Mouse (Mus musculus): ENCODE measurements around the gene Icam4. TPM values are rescaled to one million over a fixed set of nuclear protein-coding genes. Genes with fewer than 3 reads are reported as not detected.

The Icam4 gene
- polyA plus RNA-seq, 1 experiment from 2014 or later: 146 TPM

DNA sequence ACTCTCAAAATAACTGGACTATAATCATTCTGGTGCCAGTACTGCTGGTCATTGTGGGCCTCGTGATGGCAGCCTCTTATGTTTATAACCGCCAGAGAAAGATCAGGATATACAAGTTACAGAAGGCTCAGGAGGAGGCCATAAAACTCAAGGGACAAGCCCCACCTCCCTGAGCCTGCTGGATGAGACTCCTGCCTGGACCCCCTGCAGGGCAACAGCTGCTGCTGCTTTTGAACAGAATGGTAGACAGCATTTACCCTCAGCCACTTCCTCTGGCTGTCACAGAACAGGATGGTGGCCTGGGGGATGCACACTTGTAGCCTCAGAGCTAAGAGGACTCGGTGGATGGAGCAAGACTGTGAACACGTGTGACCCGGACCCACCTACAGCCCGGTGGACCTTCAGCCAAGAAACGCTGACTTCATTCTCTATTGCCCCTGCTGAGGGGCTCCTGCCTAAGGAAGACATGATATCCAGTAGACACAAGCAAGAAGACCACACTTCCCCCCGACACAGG is 1.3 kb upstream of the Icam4 start:
- DNase-seq (ENCODE audit: low spot score): no peak
- ATAC-seq (replicated peaks; ENCODE audit: low FRiP score): no peak
- WGBS: 61% methylated on average over 8 of the region's 8 CpGs
- Histone ChIP-seq H3K4me2 (no peak overlapping the region), H3K9me3 (ENCODE audit: control insufficient read depth, low read length) (no peaks in the 10 kb centered on the region), H3K4me1 (replicated peaks; ENCODE audit: control insufficient read depth, insufficient read depth, low read length) (peaks cover 39% of the 10 kb centered on the region), H3K9ac (ENCODE audit: low read depth, low read length) (peak overlapping the region; percentile 13; the same call in 1 of the 2 replicates), H3K4me3 (ENCODE audit: low read depth, low read length) (no peak overlapping the region), H3K27me3 (replicated peaks; ENCODE audit: control insufficient read depth, insufficient read depth, low read length) (peaks cover 14% of the 10 kb centered on the region), H3K27ac (ENCODE audit: low read depth, low read length) (peak overlapping the region; percentile 86), H3K36me3 (ENCODE audit: control insufficient read depth, insufficient read depth, low read length) (no peaks in the 10 kb centered on the region)

DNA sequence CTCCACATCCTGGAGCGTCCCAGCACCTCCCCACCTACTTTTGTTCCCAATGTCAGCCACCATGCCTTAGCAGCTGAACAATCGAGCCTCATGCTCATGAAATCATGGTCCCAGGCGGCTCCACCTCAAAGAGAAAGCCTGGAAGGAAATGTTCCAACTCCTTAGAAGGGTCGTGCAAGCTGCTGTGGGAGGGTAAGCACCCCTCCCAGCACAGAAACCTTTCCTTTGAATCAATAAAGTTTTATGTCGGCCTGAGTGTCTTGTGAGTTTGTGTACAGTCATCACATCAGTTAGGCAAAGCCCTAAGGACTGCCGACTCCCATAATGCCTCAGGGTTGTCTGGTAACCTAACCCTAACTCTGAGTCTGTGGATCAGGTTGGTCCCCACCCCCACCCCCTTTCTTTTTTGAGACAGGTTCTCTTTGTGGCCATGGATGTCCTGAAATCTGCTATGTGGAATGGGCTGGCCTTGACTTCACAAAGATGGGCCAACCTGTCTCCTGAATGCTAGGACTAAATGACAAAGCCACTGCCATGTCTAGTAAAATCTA is 538 bp upstream of the Icam4 start:
- peaks cover 22% of the 10 kb centered on the region for H3K27me3 ChIP-seq (replicated peaks; ENCODE audit: control insufficient read depth, insufficient read depth, low read length)
- H3K4me1 ChIP-seq (replicated peaks; ENCODE audit: control insufficient read depth, insufficient read depth, low read length): peaks cover 43% of the 10 kb centered on the region
- WGBS: 61% methylated on average over 6 of the region's 6 CpGs
- peak overlapping the region; percentile 100 for H3K4me2 ChIP-seq
- H3K36me3 ChIP-seq (ENCODE audit: control insufficient read depth, insufficient read depth, low read length): no peaks in the 10 kb centered on the region
- DNase-seq (ENCODE audit: low spot score): no peak
- H3K4me3 ChIP-seq (ENCODE audit: low read depth, low read length): 0 out of 2 replicates have a peak overlapping the region, but pooled peaks have one; percentile 65
- peak overlapping the region; percentile 86 for H3K27ac ChIP-seq (ENCODE audit: low read depth, low read length)
- H3K9ac ChIP-seq (ENCODE audit: low read depth, low read length): peak overlapping the region; percentile 51
- no peaks in the 10 kb centered on the region for H3K9me3 ChIP-seq (ENCODE audit: control insufficient read depth, low read length)
- no peak for ATAC-seq (replicated peaks; ENCODE audit: low FRiP score)

GRCm38 (mm10) chr9:21030055-21030600 is 955 bp downstream of the Icam4 start:
- ATAC-seq (replicated peaks; ENCODE audit: low FRiP score) (no peak), DNase-seq (ENCODE audit: low spot score) (no peak)
- Histone ChIP-seq H3K4me2 (peak overlapping the region; percentile 100), H3K4me1 (replicated peaks; ENCODE audit: control insufficient read depth, insufficient read depth, low read length) (peaks cover 46% of the 10 kb centered on the region), H3K9me3 (ENCODE audit: control insufficient read depth, low read length) (no peaks in the 10 kb centered on the region), H3K9ac (ENCODE audit: low read depth, low read length) (peak overlapping the region; percentile 68), H3K27me3 (replicated peaks; ENCODE audit: control insufficient read depth, insufficient read depth, low read length) (peaks cover 35% of the 10 kb centered on the region), H3K27ac (ENCODE audit: low read depth, low read length) (peak overlapping the region; percentile 86), H3K4me3 (ENCODE audit: low read depth, low read length) (peak overlapping the region; percentile 65), H3K36me3 (ENCODE audit: control insufficient read depth, insufficient read depth, low read length) (no peaks in the 10 kb centered on the region)
- 13% methylated on average over 22 of the region's 22 CpGs for WGBS

DNA sequence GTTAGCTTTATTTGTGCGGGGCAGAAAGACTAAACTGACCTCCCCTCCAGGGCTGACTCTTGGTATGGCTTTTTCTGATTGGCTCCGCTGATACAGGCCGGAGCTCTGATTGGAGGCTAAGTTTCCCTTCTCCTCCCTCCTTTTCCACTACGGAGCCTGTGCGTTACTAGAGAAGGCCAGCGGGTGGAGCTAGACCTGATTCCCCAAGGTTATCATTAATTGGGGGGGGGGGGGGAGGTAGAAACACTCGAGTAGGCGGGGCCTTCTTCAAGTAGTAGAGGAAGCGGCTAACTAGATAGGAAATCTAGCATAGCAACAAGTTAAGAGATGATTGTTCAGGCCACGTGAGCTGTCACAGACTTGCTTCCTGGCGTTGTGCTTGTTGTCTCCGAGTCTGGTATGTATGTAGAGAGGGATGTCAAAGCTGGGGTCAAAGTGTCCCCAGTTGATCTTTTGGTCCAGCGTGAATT is 1.6 kb downstream of the Icam4 start:
- Histone ChIP-seq H3K4me2 (peak overlapping the region; percentile 100), H3K9me3 (ENCODE audit: control insufficient read depth, low read length) (no peaks in the 10 kb centered on the region), H3K9ac (ENCODE audit: low read depth, low read length) (peak overlapping the region; percentile 68), H3K4me3 (ENCODE audit: low read depth, low read length) (peak overlapping the region; percentile 65), H3K27ac (ENCODE audit: low read depth, low read length) (peak overlapping the region; percentile 86), H3K4me1 (replicated peaks; ENCODE audit: control insufficient read depth, insufficient read depth, low read length) (peaks cover 46% of the 10 kb centered on the region), H3K36me3 (ENCODE audit: control insufficient read depth, insufficient read depth, low read length) (no peaks in the 10 kb centered on the region), H3K27me3 (replicated peaks; ENCODE audit: control insufficient read depth, insufficient read depth, low read length) (peaks cover 42% of the 10 kb centered on the region)
- ATAC-seq (replicated peaks; ENCODE audit: low FRiP score) (peak; percentile 70), DNase-seq (ENCODE audit: low spot score) (peak; percentile 76)
- under 1% methylated on average over 13 of the region's 13 CpGs for WGBS

- peak overlapping the region; percentile 100 for H3K4me2 ChIP-seq
- H3K4me1 ChIP-seq (replicated peaks; ENCODE audit: control insufficient read depth, insufficient read depth, low read length): peaks cover 46% of the 10 kb centered on the region
- under 1% methylated on average over 36 of the region's 36 CpGs for WGBS
- peak overlapping the region; percentile 48 for H3K9ac ChIP-seq (ENCODE audit: low read depth, low read length)
- no peaks in the 10 kb centered on the region for H3K9me3 ChIP-seq (ENCODE audit: control insufficient read depth, low read length)
- DNase-seq (ENCODE audit: low spot score) (no peak), ATAC-seq (replicated peaks; ENCODE audit: low FRiP score) (peak; percentile 3; the same call in 1 of the 2 replicates)
- H3K27ac ChIP-seq (ENCODE audit: low read depth, low read length): peak overlapping the region; percentile 77
- H3K36me3 ChIP-seq (ENCODE audit: control insufficient read depth, insufficient read depth, low read length): no peaks in the 10 kb centered on the region
- peak overlapping the region; percentile 65 for H3K4me3 ChIP-seq (ENCODE audit: low read depth, low read length)
- peaks cover 48% of the 10 kb centered on the region for H3K27me3 ChIP-seq (replicated peaks; ENCODE audit: control insufficient read depth, insufficient read depth, low read length)
Measured at GRCm38 (mm10) chr9:21031251-21031895, 2.2 kb downstream of the Icam4 start.

- DNase-seq (ENCODE audit: low spot score) (no peak), ATAC-seq (replicated peaks; ENCODE audit: low FRiP score) (no peak)
- Histone ChIP-seq H3K4me3 (ENCODE audit: low read depth, low read length) (peak within 1 kb of the TSS; percentile 65), H3K27ac (ENCODE audit: low read depth, low read length) (peak within 1 kb of the TSS; percentile 77), H3K9ac (ENCODE audit: low read depth, low read length) (peak within 1 kb of the TSS; percentile 48), H3K36me3 (ENCODE audit: control insufficient read depth, insufficient read depth, low read length) (no peaks in the 10 kb centered on the region), H3K4me2 (peak within 1 kb of the TSS; percentile 100), H3K27me3 (replicated peaks; ENCODE audit: control insufficient read depth, insufficient read depth, low read length) (peaks cover 53% of the 10 kb centered on the region), H3K9me3 (ENCODE audit: control insufficient read depth, low read length) (no peaks in the 10 kb centered on the region), H3K4me1 (replicated peaks; ENCODE audit: control insufficient read depth, insufficient read depth, low read length) (peaks cover 45% of the 10 kb centered on the region)
- under 1% methylated on average over 35 of the region's 35 CpGs for WGBS
Measured at GRCm38 (mm10) chr9:21031896-21032351, 2.8 kb downstream of the Icam4 start, which contains the start of gene Icam5. Gene Icam5 (plus strand): TSS chr9:21032073.

GRCm38 (mm10) chr9:21032491-21032890 is 3.3 kb downstream of the Icam4 start:
- Histone ChIP-seq H3K9ac (ENCODE audit: low read depth, low read length) (peak overlapping the region; percentile 48; the same call in 1 of the 2 replicates), H3K27ac (ENCODE audit: low read depth, low read length) (no peak overlapping the region), H3K9me3 (ENCODE audit: control insufficient read depth, low read length) (no peaks in the 10 kb centered on the region), H3K27me3 (replicated peaks; ENCODE audit: control insufficient read depth, insufficient read depth, low read length) (peaks cover 59% of the 10 kb centered on the region), H3K4me3 (ENCODE audit: low read depth, low read length) (peak overlapping the region; percentile 65), H3K4me1 (replicated peaks; ENCODE audit: control insufficient read depth, insufficient read depth, low read length) (peaks cover 48% of the 10 kb centered on the region), H3K4me2 (peak overlapping the region; percentile 100), H3K36me3 (ENCODE audit: control insufficient read depth, insufficient read depth, low read length) (no peaks in the 10 kb centered on the region)
- WGBS: 4% methylated on average over 7 of the region's 7 CpGs
- ATAC-seq (replicated peaks; ENCODE audit: low FRiP score): no peak
- DNase-seq (ENCODE audit: low spot score): no peak

GRCm38 (mm10) chr9:21033136-21033535 is 4.0 kb downstream of the Icam4 start:
- ATAC-seq (replicated peaks; ENCODE audit: low FRiP score) (peak; percentile 56), DNase-seq (ENCODE audit: low spot score) (peak; percentile 86)
- H3K27ac ChIP-seq (ENCODE audit: low read depth, low read length): no peak overlapping the region
- H3K4me1 ChIP-seq (replicated peaks; ENCODE audit: control insufficient read depth, insufficient read depth, low read length): peaks cover 48% of the 10 kb centered on the region
- H3K4me3 ChIP-seq (ENCODE audit: low read depth, low read length): peak overlapping the region; percentile 65
- H3K9me3 ChIP-seq (ENCODE audit: control insufficient read depth, low read length): no peaks in the 10 kb centered on the region
- peak overlapping the region; percentile 42 for H3K9ac ChIP-seq (ENCODE audit: low read depth, low read length)
- no peaks in the 10 kb centered on the region for H3K36me3 ChIP-seq (ENCODE audit: control insufficient read depth, insufficient read depth, low read length)
- peak overlapping the region; percentile 100 for H3K4me2 ChIP-seq
- under 1% methylated on average over 34 of the region's 34 CpGs for WGBS
- H3K27me3 ChIP-seq (replicated peaks; ENCODE audit: control insufficient read depth, insufficient read depth, low read length): peaks cover 65% of the 10 kb centered on the region
